Mouse (Mus musculus) lung, postnatal 0 days (tissue): ENCODE results near the gene Chac2. TPM values are rescaled to one million over a fixed set of nuclear protein-coding genes. Genes with fewer than 3 reads are reported as not detected.

ENCODE experiments used
- ATAC-seq: fragments of 200-750 bp; cut with Nextera tagmentation; 2 replicates; pipeline ENCODE4 v1.8.0; 2017; ENCODE audit warnings: moderate library complexity
- DNase-seq: peaks from one replicate; pipeline ENCODE4 v3.0.0-alpha.2; 2016; ENCODE audit warnings: low spot score
- H3K27ac ChIP-seq: fragments of 300-500 bp; sonication (generic); 2 replicates; pipeline ENCODE4 v1.5.1; 2014; ENCODE audit warnings: antibody characterized with exemption, mild to moderate bottlenecking, low read length, mixed read lengths
- H3K27me3 ChIP-seq: fragments of 300-500 bp; sonication (generic); replicated peaks from 2 replicates; pipeline ENCODE4 v1.6.1; 2014; ENCODE audit warnings: low read length, mixed read lengths; ENCODE audit not compliant: insufficient read depth
- H3K36me3 ChIP-seq: fragments of 300-500 bp; sonication (generic); 2 replicates; pipeline ENCODE4 v1.6.1; 2014; ENCODE audit warnings: low read length, mixed read lengths; ENCODE audit not compliant: insufficient read depth
- H3K4me1 ChIP-seq: fragments of 300-500 bp; sonication (generic); 2 replicates; pipeline ENCODE4 v1.6.1; 2014; ENCODE audit warnings: antibody characterized with exemption, low read depth, low read length, mixed read lengths; ENCODE audit not compliant: insufficient read depth
- H3K4me2 ChIP-seq: fragments of 300-500 bp; sonication (generic); replicated peaks from 2 replicates; pipeline ENCODE4 v1.6.1; 2014; ENCODE audit warnings: low read depth, mild to moderate bottlenecking, low read length, moderate library complexity, mixed read lengths
- H3K4me3 ChIP-seq: fragments of 300-500 bp; sonication (generic); 2 replicates; pipeline ENCODE4 v1.5.1; 2014; ENCODE audit warnings: low read depth, low read length
- H3K9ac ChIP-seq: fragments of 300-500 bp; sonication (generic); replicated peaks from 2 replicates; pipeline ENCODE4 v1.6.1; 2014; ENCODE audit warnings: low read depth, mild to moderate bottlenecking
- H3K9me3 ChIP-seq: fragments of 300-500 bp; sonication (generic); 2 replicates; pipeline ENCODE4 v1.6.1; 2016; ENCODE audit warnings: low read length, mixed read lengths
- CTCF ChIP-seq: IDR thresholded peaks from 2 replicates; pipeline ENCODE4 v1.5.1; 2016; ENCODE audit warnings: antibody characterized with exemption, mild to moderate bottlenecking
- EP300 ChIP-seq: IDR thresholded peaks from 2 replicates; pipeline ENCODE4 v1.6.1; 2016; ENCODE audit warnings: antibody characterized with exemption, mild to moderate bottlenecking, control low read depth
- WGBS: fragments of 180-500 bp; shearing (Covaris S2); extraction: QIAGEN DNeasy Blood & Tissue Kit; methylation state at CpG from one replicate; pipeline ENCODE4 v1.1.7; 2014; 5-methylcytosine and 5-hydroxymethylcytosine counted together
- polyA plus RNA-seq: library from polyadenylated mRNA; unstranded; fragments of >200 nt; fragmentation: Nextera tagmentation; extraction: Ambion mirVana; gene quantifications from 2 replicates; pipeline ENCODE4 v1.2.1, GENCODE M21; 2015

Gene Chac2
- polyA plus RNA-seq, 1 experiment from 2014 or later: 14.1 TPM

DNA sequence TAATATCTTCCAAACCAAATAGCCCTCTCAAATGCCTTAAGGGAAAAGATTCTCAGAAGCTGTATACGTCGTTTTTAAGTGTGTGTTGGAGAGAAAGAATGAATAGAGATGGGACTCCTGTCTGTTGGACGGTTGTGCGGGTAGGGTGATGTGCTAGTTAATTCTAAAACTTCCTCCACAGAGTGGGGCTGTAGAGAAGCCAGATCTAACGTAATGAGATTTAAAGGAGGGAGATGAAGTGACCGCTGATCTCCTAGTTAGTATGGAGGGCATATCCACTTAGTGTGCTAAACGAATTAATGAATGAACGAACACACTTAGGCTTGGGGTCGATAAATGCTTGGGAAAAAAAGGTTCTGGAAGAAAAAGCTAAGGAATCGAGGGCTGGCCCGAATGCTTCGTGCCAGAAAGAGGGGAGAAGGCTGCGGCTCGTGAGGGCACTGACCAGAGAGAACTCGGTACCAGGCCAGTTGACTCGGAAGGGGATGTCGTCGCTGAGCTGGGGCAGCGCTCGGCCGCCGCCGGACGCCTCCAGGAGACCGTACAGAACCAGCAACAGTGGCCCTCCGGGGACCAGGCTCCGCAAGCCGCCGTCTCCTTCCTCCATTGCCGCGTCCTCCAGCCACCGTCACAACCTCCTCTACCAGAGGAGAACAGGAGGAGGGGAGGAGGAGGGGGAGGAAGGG, 32.5 kb downstream of the Chac2 start:
- WGBS: 1% methylated on average over 28 of the region's 32 CpGs
- H3K27ac ChIP-seq: peak overlapping the region; percentile 85
- H3K9me3 ChIP-seq: no peaks in the 10 kb centered on the region
- DNase-seq (peak; percentile 52), ATAC-seq (peak; percentile 77)
- TF ChIP-seq CTCF (no peak), EP300 (no peak)
- H3K36me3 ChIP-seq: no peaks in the 10 kb centered on the region
- H3K4me1 ChIP-seq: peaks cover 8% of the 10 kb centered on the region; the same call in 1 of the 2 replicates
- H3K4me3 ChIP-seq: peak overlapping the region; percentile 69
- H3K27me3 ChIP-seq: no peaks in the 10 kb centered on the region
- peak overlapping the region; percentile 71 for H3K9ac ChIP-seq
- H3K4me2 ChIP-seq: peak overlapping the region; percentile 67

DNA sequence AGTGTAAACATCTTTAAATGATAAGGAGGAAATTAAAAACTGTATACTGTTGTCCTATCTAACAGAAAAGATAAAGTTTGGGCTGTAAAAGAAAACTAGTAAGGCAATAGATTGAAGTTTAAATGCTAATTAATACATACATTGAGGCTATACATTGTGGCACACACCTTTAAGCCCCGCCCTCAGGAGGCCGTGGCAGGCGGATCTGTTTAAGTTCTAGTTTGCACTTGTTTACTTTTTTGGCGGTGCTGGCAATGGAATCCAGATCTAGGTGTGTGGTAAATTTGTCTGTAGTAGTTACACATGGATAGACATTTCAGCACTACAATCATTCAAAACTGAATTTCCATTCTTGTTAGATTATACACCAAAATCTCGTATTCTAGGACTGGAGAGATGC, 33.3 kb downstream of the Chac2 start:
- 33% methylated on average over 5 of the region's 5 CpGs for WGBS
- Histone ChIP-seq H3K4me3 (0 out of 2 replicates have a peak overlapping the region, but pooled peaks have one; percentile 69), H3K4me1 (peaks cover 8% of the 10 kb centered on the region; the same call in 1 of the 2 replicates), H3K27ac (no peak overlapping the region), H3K9ac (peak overlapping the region; percentile 71; the same call in 1 of the 2 replicates), H3K27me3 (no peaks in the 10 kb centered on the region), H3K9me3 (no peaks in the 10 kb centered on the region), H3K36me3 (no peaks in the 10 kb centered on the region), H3K4me2 (peak overlapping the region; percentile 67)
- no peak for TF ChIP-seq EP300
- ATAC-seq (no peak), DNase-seq (no peak)

- Histone ChIP-seq H3K4me3 (no peak overlapping the region), H3K27me3 (no peaks in the 10 kb centered on the region), H3K9ac (no peak overlapping the region), H3K27ac (no peak overlapping the region), H3K36me3 (peaks cover 35% of the 10 kb centered on the region), H3K4me1 (no peaks in the 10 kb centered on the region), H3K9me3 (no peaks in the 10 kb centered on the region), H3K4me2 (no peak overlapping the region)
- TF ChIP-seq EP300 (no peak), CTCF (no peak)
- no peak for ATAC-seq
- no peak for DNase-seq
- 93% methylated on average over 2 of the region's 2 CpGs for WGBS
These were observed 42.6 kb downstream of the Chac2 start for GRCm38 (mm10) chr11:30943522-30943921.

- no peak overlapping the region for H3K9ac ChIP-seq
- H3K36me3 ChIP-seq: 0 out of 2 replicates have a peak, but pooled peaks cover 4% of the 10 kb centered on the region
- H3K4me2 ChIP-seq: no peak overlapping the region
- 100% methylated on average over 1 of the region's 1 CpGs for WGBS
- no peak overlapping the region for H3K27ac ChIP-seq
- no peaks in the 10 kb centered on the region for H3K9me3 ChIP-seq
- ATAC-seq: no peak
- H3K27me3 ChIP-seq: no peaks in the 10 kb centered on the region
- H3K4me3 ChIP-seq: no peak overlapping the region
- TF ChIP-seq CTCF (no peak), EP300 (no peak)
- no peaks in the 10 kb centered on the region for H3K4me1 ChIP-seq
- DNase-seq: no peak
These were observed 57.7 kb downstream of the Chac2 start for GRCm38 (mm10) chr11:30928498-30928897.

DNA sequence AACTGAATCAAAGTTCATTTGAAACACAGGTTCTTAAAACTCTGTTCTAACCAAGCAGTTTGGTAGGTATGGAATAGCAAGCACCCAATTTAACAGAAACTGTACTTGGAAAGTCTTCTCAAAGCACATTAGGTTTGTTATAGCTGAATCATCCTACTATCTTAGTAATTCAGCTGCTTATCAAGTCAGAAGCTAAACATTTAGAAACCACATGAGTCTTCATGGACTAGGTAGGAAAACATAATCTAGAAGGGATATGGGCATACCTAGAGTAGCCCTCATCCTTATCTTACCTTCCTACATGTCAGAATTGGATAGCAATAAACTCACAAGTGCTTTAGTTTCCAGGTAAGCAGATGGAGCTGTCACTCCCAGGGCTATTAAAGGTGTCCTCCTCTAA, 58.1 kb downstream of the Chac2 start:
- Histone ChIP-seq H3K27me3 (no peaks in the 10 kb centered on the region), H3K4me2 (no peak overlapping the region), H3K4me1 (no peaks in the 10 kb centered on the region), H3K27ac (no peak overlapping the region), H3K9ac (no peak overlapping the region), H3K9me3 (no peaks in the 10 kb centered on the region), H3K36me3 (0 out of 2 replicates have a peak, but pooled peaks cover 4% of the 10 kb centered on the region), H3K4me3 (no peak overlapping the region)
- no peak for DNase-seq
- TF ChIP-seq CTCF (no peak), EP300 (no peak)
- ATAC-seq: no peak

Other genes with a start within 250 kb of the Chac2 start
- gene Psme4, start 214.6 kb downstream of the Chac2 start, polyA plus RNA-seq: 14.3 and 14.6 TPM in 2 replicates
- gene Gpr75, start 101.0 kb downstream of the Chac2 start, polyA plus RNA-seq: 0.06 TPM in 1 of 2 replicates, not detected in the other
- gene Asb3, start 100.9 kb downstream of the Chac2 start, polyA plus RNA-seq: 17.4 and 19.8 TPM in 2 replicates
- 10.3 and 12.1 TPM in 2 replicates for gene Erlec1, start 32.0 kb downstream of the Chac2 start, polyA plus RNA-seq
- gene Gm17332, start 196.1 kb upstream of the Chac2 start, polyA plus RNA-seq: not detected in 2 replicates